Mouse (Mus musculus) liver (tissue): ENCODE measurements around the gene Cenpb.

Experiments used
- DNase-seq: peaks from one replicate; pipeline ENCODE4 v3.0.0-alpha.2; 2020; ENCODE audit warnings: mixed read lengths

The Cenpb gene

GRCm38 (mm10) chr2:131163924-131164323 is 15.9 kb downstream of the Cenpb start:
- no peak for DNase-seq

DNA sequence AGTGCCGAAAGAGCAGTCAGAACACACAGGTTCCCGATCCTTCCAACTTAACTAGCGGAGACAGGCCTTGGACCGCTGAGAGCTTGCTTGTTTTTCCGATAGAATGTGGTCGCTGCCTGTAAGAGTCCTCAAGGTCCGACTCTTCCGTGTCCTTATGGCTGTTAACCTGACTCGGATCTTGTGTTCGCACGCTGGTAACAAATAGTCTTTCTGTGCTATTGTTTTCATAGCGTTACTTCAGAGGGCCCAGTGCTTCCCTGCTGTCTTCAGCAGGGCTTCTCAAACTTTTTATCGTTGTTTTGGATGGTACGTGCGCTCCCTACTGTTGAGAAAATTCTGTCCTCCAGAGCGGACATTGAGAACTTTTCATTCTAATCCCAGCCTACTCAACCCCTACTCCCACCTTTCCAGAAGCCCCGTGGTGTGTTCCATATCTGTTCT is 19.2 kb downstream of the Cenpb start:
- DNase-seq, result peak; percentile 41

GRCm38 (mm10) chr2:131159938-131160581 is 19.8 kb downstream of the Cenpb start, which contains the start of gene 1700037H04Rik:
Gene 1700037H04Rik (minus strand): TSS chr2:131160081.
- DNase-seq, result peak; percentile 98

GRCm38 (mm10) chr2:131159491-131159910 is 20.4 kb downstream of the Cenpb start:
- DNase-seq, result peak; percentile 88

DNA sequence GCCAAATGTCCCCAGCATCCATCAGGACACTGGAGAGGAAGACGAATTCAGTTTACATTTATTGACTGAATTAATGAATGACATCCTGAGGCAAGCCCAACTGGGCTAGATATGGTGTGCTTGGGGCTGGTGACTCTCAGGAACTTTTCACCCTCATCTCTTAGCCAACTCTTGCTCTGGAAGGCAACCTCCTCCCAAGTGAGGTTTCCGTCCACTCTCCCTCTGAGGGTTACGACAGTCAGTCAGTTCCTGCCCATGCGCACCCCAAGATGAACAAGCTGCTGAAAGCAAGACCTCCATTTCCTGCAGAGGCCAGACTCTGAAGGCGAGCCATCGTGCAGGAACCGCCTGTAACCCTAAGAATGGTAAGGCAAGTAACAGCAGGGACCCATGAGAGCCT is 22.9 kb downstream of the Cenpb start:
- no peak for DNase-seq

DNA sequence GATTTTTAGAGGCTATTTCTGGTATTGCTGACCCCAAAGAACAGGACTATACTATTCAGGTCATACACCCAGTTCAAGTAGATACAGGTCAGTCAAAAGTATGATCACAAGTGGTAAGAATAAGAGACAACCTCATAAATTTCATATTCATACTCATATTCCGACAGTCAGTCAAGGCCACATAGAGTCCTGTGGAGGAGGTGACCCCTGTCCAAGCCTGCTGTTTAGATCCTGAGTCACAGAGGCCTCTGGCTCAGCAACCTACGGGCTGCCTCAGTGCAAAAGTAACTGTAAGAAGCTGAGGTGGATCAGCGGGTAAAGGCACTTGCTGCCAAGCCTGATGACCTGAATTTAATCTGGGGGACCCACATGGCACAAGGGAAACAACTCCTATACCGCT is 25.8 kb downstream of the Cenpb start:
- DNase-seq, result no peak

DNA sequence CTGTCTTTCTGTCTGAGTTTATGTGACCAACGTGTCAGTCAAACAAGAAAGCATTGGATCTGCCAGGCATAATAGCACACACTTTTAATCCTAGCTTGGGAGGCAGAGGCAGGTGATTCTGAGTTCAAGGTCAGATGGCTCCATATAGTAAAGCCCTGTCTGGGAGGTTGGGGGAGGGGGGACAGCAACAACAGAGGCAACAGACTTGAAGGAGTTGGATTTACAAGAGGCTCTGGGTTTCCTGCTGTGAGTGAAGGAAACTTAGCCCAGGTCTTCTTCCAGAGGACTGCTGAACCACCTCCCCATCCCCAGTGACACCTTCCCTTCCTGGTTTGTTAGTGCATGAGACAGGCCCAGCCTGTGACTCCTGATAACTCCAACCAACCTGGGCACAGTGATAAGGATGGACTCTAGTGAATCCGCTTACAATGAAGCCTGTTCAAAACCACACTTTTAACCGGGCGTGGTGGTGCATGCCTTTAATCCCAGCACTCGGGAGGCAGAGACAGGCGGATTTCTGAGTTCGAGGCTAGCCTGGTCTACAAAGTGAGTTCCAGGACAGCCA is 27.6 kb downstream of the Cenpb start:
- peak; percentile 81 for DNase-seq

DNA sequence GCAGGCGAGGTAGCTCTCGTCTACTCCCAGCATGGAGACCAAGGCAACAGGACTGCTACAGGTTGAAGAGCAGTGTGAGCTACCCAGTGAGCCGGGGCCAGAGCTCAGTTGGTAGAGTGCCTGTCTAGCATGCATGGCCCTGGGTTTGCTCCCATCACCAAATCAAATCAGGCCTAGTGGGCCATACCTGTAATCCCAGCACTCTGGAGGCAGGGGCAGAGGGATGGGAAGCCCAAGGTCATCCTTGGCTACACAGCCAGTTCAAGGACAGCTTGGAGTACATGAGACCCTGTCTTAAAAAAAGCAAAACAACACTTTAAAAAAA is 30.7 kb downstream of the Cenpb start:
- DNase-seq, result no peak

DNA sequence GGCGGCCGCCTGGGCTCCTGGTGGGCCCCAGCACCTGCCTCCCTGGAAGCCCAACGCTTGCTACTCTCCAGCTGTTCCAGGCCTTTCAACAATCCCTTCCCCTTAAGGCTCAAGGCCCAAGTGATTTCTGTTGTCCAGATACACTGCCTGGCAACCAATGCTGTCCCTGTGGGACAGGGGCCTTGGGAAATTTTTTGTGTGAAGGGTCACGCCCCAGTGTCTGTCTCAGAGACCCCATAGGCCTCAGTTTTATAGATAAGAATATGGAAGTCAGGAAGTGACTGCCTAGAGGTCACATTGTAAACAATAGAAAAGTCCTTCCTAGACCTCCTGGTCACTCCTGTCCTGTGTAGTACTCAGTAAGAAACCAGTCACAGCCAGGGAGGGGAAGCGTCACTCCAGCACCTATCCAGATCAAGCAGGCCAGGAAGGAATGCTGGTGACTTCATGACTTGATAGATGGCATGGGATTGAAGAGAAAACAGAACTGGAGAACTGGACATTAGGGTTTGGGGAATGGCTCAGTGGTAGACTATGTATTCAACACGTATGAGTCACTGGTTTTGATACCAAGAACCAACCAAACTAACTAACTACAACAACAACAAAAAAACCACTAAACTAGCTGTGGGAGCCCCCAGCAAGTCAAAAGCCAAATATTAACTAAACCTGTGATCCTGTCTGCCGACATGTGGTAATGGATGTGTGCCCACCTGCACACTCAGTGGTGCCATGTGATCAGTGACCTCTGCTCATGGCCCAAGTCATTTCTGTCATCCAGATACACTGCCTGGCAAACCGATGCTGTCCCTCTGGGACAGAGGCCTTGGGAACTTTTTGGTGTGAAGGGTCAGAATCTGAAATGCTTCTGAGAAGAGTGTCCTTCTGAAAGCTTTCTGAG is 31.3 kb downstream of the Cenpb start:
- no peak for DNase-seq

DNA sequence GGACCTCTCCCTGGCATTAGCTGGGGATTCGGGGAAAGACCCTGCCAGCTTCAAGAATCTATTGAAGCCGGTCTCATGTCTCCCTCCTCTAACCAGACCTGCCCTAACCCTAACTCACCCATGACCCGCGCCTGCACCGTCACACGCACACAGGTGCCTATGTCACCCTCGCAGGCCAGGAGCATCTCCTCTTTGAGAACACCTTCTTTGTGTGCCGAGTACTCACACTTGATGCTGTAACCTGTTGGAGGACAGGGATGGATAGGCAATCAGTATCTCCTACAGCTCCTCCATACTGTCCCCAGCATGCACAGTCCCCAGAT is 32.9 kb downstream of the Cenpb start:
- DNase-seq, result no peak

GRCm38 (mm10) chr2:131146193-131147042 is 33.4 kb downstream of the Cenpb start:
- DNase-seq, result no peak

- DNase-seq, result no peak
These were observed 34.3 kb downstream of the Cenpb start for GRCm38 (mm10) chr2:131145536-131145935.

DNA sequence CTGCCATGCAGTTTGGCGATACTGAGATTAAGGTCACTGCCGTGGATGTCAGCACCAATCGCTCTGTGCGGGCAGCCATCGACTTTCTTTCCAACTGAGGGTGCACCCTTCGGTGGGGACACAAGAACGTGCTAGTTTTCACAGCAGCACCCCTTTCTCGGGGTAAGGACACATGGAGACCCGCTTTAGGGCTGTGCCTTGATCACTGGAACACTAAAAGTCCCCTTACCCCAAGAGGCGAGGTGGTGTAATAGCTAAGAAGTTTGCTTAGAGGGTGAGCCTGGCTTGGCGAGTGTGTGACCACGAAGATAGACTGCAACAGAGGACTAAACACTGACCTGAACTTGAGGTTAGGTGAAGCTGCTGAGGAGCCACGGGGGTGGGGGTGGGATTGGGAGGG is 34.7 kb downstream of the Cenpb start:
- no peak for DNase-seq

DNA sequence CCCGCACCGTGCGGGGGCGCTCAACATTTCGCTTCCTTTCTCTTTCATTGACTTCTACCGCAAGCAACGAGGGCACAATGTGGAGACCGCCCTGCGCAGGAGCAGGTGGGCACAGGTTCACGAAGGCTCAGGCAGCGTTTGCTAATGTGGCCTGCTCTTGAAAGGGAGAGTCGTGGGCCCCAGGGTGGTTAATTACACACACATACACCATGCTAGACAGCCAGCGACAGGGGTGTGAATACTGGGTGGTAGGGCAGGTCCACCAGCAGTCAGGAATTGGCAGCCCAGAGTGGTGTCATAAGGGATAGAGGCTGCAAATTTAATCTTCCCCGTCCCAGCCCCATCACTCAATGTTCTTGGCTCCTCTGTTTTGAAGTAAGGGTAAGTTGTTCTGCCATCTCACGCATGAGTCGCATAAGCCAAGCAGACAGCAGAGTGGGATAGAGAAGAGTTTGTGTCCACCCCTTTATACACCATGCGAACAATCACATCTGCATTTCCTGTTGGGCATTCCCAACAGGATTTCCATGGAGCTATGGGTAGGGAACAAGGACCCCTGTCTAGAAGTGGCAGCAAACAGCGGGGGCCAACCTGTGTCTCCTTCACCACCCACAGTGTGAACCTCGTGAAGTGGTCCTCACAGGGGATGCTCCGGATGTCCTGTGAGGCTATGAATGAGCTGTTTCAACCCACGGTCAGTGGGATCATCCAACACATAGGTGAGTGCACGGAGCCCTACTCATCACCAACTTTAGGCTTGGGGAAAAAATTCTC is 36.7 kb downstream of the Cenpb start:
- no peak for DNase-seq

- DNase-seq, result peak; percentile 91
These were observed 37.3 kb downstream of the Cenpb start for GRCm38 (mm10) chr2:131142592-131142991.

GRCm38 (mm10) chr2:131141336-131141986 is 38.4 kb downstream of the Cenpb start:
- no peak for DNase-seq

DNA sequence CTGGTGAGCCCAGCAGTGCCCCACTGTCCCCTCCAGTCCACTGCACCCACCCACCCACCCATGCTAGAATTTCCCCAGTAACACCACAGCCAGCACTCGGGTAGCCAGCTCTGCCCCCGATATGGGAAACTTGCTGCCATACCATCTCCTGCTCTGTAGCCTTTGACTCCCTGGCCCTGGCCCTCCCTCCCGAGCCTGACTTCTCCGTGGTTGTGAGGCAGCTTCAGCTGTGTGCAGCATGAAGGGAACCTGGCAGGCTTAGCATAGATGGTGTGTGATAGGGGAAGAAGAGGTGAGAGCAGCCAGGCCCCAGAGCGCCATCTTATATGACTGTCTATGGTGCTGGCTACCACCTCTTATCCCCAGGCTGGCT is 39.3 kb downstream of the Cenpb start:
- DNase-seq, result no peak

GRCm38 (mm10) chr2:131139886-131140532 is 39.9 kb downstream of the Cenpb start:
- peak; percentile 3 for DNase-seq

GRCm38 (mm10) chr2:131139287-131139686 is 40.6 kb downstream of the Cenpb start:
- no peak for DNase-seq

GRCm38 (mm10) chr2:131138760-131139159 is 41.1 kb downstream of the Cenpb start:
- no peak for DNase-seq

GRCm38 (mm10) chr2:131138296-131138695 is 41.6 kb downstream of the Cenpb start:
- no peak for DNase-seq
